In the genomic region with DNA sequence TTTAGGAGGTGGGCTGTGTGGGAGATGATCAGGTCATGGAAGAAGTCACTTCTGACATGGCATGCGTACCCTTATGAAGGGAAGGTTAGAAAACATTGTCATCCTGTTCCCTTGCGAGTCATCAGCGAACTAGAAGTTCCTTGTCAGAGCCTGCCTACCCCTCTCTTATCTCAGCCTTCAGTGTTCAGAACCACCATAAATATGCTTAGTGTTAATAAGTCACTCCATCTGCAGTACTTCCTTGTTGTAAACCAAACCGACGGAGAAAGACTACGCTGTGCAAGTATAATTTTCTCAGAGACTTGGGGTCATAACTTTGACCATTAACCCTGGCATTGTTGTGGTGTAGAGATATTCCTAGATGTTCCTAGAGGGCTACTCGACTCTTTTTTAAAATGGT, we compare ENCODE assay signal across 11 mouse cellular contexts.
"Had no signal": no experiment of that assay in that cellular context is flagged by ENCODE, and none has a peak within 500 bp of the region (broad histone marks: within the 10 kb centered on the region; RNA-seq: fewer than 3 reads in every experiment).

No protein-coding gene starts in this region.

- H3K4me2 ChIP-seq: kidney, embryonic 15.5 days; liver, embryonic 12.5 days; lung, embryonic 14.5 days had no signal

- H3K9me3 ChIP-seq: kidney, embryonic 15.5 days; limb, embryonic 10.5 days; liver, embryonic 12.5 days had no signal

- H3K4me1 ChIP-seq: kidney, embryonic 15.5 days; liver, embryonic 12.5 days had no signal

- ATAC-seq: inflammation-experienced regulatory T-cells, adult 6 months; liver, embryonic 12.5 days had no signal

- H3K27ac ChIP-seq: kidney, embryonic 15.5 days; left cerebral cortex, adult 2 months; limb, embryonic 10.5 days; liver, embryonic 12.5 days had no signal

- H3K9ac ChIP-seq: kidney, embryonic 15.5 days; liver, embryonic 12.5 days; lung, embryonic 14.5 days had no signal

- H3K27me3 ChIP-seq: kidney, embryonic 15.5 days; liver, embryonic 12.5 days had no signal

- H3K36me3 ChIP-seq: kidney, embryonic 15.5 days; limb, embryonic 10.5 days; liver, embryonic 12.5 days had no signal

- DNase-seq: kidney, adult 2 months; kidney, postnatal 14 days; lung, embryonic 14.5 days; lung, postnatal 10 days; lung, postnatal 4 days had no signal

- H3K4me3 ChIP-seq: kidney, embryonic 15.5 days; left cerebral cortex, adult 2 months; limb, embryonic 10.5 days; liver, embryonic 12.5 days; myocyte had no signal
